Mouse (Mus musculus): ENCODE measurements around the gene Smap2.

DNA sequence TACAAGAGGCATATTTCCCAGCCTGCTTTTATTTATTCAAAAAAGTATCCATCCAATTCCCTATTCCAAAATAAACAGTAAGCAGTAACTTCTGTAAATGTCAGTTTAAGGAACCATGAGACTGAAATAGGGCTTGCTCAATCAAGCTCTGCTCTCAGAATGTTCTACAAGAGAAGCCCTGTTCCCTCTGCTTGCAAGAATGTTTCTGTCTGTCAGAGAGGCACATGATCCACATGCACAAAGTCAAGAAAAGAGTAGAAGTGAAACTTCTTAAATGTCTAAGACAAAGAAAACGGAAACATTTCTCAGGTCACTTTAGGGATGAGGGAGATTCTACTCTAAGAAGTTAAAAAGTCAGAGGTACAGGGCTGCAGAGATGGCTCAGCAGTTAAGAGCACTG, 24.0 kb downstream of the Smap2 start:
- TF ChIP-seq CTCF (IDR thresholded peaks at IDR 0.05; ENCODE audit: extremely low read depth, insufficient read depth, low read length) = no peak
- TF ChIP-seq POLR2A (IDR thresholded peaks at IDR 0.05; ENCODE audit: extremely low read depth, insufficient read depth, low read length) = no peak
